Mouse (Mus musculus): ENCODE measurements around the gene Nup210l. TPM values are rescaled to one million over a fixed set of nuclear protein-coding genes. Genes with fewer than 3 reads are reported as not detected.

Nup210l gene
- polyA plus RNA-seq, 1 experiment from 2014 or later: 0.67 TPM

DNA sequence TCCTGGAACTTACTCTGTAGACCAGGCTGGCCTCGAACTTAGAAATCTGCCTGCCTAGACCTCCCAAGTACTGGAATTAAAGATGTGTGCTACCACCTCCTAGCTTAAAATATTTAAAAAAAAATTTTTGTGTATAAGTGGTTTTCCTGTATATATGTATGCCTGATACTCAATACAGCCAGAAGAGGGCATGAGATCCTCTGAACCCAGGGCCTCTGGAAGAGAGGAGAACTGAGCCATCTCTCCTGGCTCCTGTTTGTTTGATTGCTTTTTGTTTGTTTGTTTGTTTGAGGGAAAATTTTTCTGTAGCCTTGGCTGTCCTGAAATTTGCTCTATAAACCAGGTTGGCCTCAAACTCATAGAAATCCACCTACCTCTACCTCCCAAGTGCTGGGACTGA, 29.4 kb downstream of the Nup210l start:
- Histone ChIP-seq H3K4me2 (ENCODE audit: low read depth, low read length, severe bottlenecking) (no peak overlapping the region), H3K9ac (ENCODE audit: low read length) (no peak overlapping the region), H3K27ac (ENCODE audit: low read depth, low read length) (no peak overlapping the region), H3K27me3 (ENCODE audit: control insufficient read depth, insufficient read depth, low read length) (no peaks in the 10 kb centered on the region), H3K4me1 (replicated peaks; ENCODE audit: control insufficient read depth, insufficient read depth, low read length) (no peaks in the 10 kb centered on the region), H3K4me3 (ENCODE audit: low read depth, low read length) (no peak overlapping the region), H3K36me3 (ENCODE audit: control insufficient read depth, insufficient read depth, low read length) (no peaks in the 10 kb centered on the region), H3K9me3 (ENCODE audit: control insufficient read depth, low read length) (no peaks in the 10 kb centered on the region)
- WGBS: 90% methylated on average over 1 of the region's 1 CpGs
- DNase-seq (ENCODE audit: low spot score) (no peak), ATAC-seq (replicated peaks; ENCODE audit: low FRiP score) (no peak)

GRCm38 (mm10) chr3:90134483-90134882, 30.6 kb downstream of the Nup210l start:
- no peak for ATAC-seq (replicated peaks; ENCODE audit: low FRiP score)

DNA sequence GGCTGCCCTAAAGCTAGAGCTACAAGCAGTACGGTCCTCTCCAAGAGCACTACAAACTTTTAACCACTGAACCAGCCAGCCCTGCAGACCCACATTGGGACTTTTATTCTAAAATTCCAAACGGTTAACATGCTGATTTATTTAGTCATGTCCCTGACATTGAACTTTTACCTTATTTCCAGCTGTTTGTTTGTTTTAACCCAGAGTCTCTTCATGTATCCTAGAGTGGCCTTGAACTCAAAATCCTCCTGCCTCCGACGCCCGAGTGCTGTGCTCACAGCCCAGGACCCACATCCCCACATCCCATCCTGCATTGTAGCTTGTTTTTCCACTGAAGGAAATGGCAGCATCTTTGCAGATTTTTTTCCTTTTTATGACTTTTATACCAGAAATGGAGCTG, 31.1 kb downstream of the Nup210l start:
- H3K4me3 ChIP-seq (ENCODE audit: low read depth, low read length): no peak overlapping the region
- ATAC-seq (replicated peaks; ENCODE audit: low FRiP score) (no peak), DNase-seq (ENCODE audit: low spot score) (no peak)
- H3K4me1 ChIP-seq (replicated peaks; ENCODE audit: control insufficient read depth, insufficient read depth, low read length): no peaks in the 10 kb centered on the region
- no peaks in the 10 kb centered on the region for H3K27me3 ChIP-seq (ENCODE audit: control insufficient read depth, insufficient read depth, low read length)
- WGBS: 81% methylated on average over 5 of the region's 5 CpGs
- no peak overlapping the region for H3K4me2 ChIP-seq (ENCODE audit: low read depth, low read length, severe bottlenecking)
- no peak overlapping the region for H3K27ac ChIP-seq (ENCODE audit: low read depth, low read length)
- H3K9ac ChIP-seq (ENCODE audit: low read length): no peak overlapping the region
- H3K36me3 ChIP-seq (ENCODE audit: control insufficient read depth, insufficient read depth, low read length): no peaks in the 10 kb centered on the region
- no peaks in the 10 kb centered on the region for H3K9me3 ChIP-seq (ENCODE audit: control insufficient read depth, low read length)

More at GRCm38 (mm10) chr3:90134483-90134882, 30.6 kb downstream of the Nup210l start:
- H3K4me1 ChIP-seq (replicated peaks; ENCODE audit: control insufficient read depth, insufficient read depth, low read length): no peaks in the 10 kb centered on the region
- no peaks in the 10 kb centered on the region for H3K36me3 ChIP-seq (ENCODE audit: control insufficient read depth, insufficient read depth, low read length)
- WGBS: 69% methylated on average over 3 of the region's 3 CpGs
- no peak overlapping the region for H3K9ac ChIP-seq (ENCODE audit: low read length)
- H3K27me3 ChIP-seq (ENCODE audit: control insufficient read depth, insufficient read depth, low read length): no peaks in the 10 kb centered on the region
- no peak overlapping the region for H3K27ac ChIP-seq (ENCODE audit: low read depth, low read length)
- no peaks in the 10 kb centered on the region for H3K9me3 ChIP-seq (ENCODE audit: control insufficient read depth, low read length)
- no peak overlapping the region for H3K4me2 ChIP-seq (ENCODE audit: low read depth, low read length, severe bottlenecking)
- no peak for DNase-seq (ENCODE audit: low spot score)
- H3K4me3 ChIP-seq (ENCODE audit: low read depth, low read length): no peak overlapping the region

GRCm38 (mm10) chr3:90136660-90137059, 32.7 kb downstream of the Nup210l start:
- no peak overlapping the region for H3K27ac ChIP-seq (ENCODE audit: low read depth, low read length)
- no peak overlapping the region for H3K4me3 ChIP-seq (ENCODE audit: low read depth, low read length)
- no peak overlapping the region for H3K9ac ChIP-seq (ENCODE audit: low read length)
- ATAC-seq (replicated peaks; ENCODE audit: low FRiP score) (no peak), DNase-seq (ENCODE audit: low spot score) (no peak)
- no peak overlapping the region for H3K4me2 ChIP-seq (ENCODE audit: low read depth, low read length, severe bottlenecking)
- H3K9me3 ChIP-seq (ENCODE audit: control insufficient read depth, low read length): no peaks in the 10 kb centered on the region
- H3K36me3 ChIP-seq (ENCODE audit: control insufficient read depth, insufficient read depth, low read length): no peaks in the 10 kb centered on the region
- no peaks in the 10 kb centered on the region for H3K4me1 ChIP-seq (replicated peaks; ENCODE audit: control insufficient read depth, insufficient read depth, low read length)
- WGBS: 41% methylated on average over 13 of the region's 13 CpGs
- H3K27me3 ChIP-seq (ENCODE audit: control insufficient read depth, insufficient read depth, low read length): no peaks in the 10 kb centered on the region

GRCm38 (mm10) chr3:90137606-90138005, 33.7 kb downstream of the Nup210l start:
- no peak overlapping the region for H3K9ac ChIP-seq (ENCODE audit: low read length)
- no peak overlapping the region for H3K4me2 ChIP-seq (ENCODE audit: low read depth, low read length, severe bottlenecking)
- H3K9me3 ChIP-seq (ENCODE audit: control insufficient read depth, low read length): no peaks in the 10 kb centered on the region
- H3K36me3 ChIP-seq (ENCODE audit: control insufficient read depth, insufficient read depth, low read length): no peaks in the 10 kb centered on the region
- H3K27ac ChIP-seq (ENCODE audit: low read depth, low read length): no peak overlapping the region
- no peak for DNase-seq (ENCODE audit: low spot score)
- no peaks in the 10 kb centered on the region for H3K4me1 ChIP-seq (replicated peaks; ENCODE audit: control insufficient read depth, insufficient read depth, low read length)
- H3K4me3 ChIP-seq (ENCODE audit: low read depth, low read length): no peak overlapping the region
- H3K27me3 ChIP-seq (ENCODE audit: control insufficient read depth, insufficient read depth, low read length): no peaks in the 10 kb centered on the region
- WGBS: 63% methylated on average over 1 of the region's 1 CpGs
- ATAC-seq (replicated peaks; ENCODE audit: low FRiP score): no peak

GRCm38 (mm10) chr3:90139962-90140361, 36.0 kb downstream of the Nup210l start:
- DNase-seq (ENCODE audit: low spot score): no peak

DNA sequence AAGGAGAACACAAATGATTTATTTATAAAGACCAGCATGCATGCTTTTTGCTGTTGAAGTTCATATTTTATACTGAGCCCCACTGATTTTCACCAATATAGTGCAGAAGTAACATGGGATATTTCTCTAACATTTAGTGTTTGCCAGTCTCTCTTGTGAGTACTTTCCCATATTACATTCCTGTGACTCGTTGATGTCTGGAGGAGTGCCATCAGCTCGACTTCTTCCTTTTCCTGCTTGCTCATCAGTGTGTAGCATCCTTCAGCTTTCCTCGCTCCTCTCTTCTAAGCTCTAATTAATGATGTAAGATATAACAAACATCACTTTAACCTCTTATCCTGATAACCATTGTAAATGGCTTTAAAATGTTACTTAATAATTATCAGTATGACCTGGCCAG, 41.5 kb downstream of the Nup210l start:
- 85% methylated on average over 3 of the region's 3 CpGs for WGBS
- ATAC-seq (replicated peaks; ENCODE audit: low FRiP score): no peak
- no peaks in the 10 kb centered on the region for H3K4me1 ChIP-seq (replicated peaks; ENCODE audit: control insufficient read depth, insufficient read depth, low read length)
- H3K36me3 ChIP-seq (ENCODE audit: control insufficient read depth, insufficient read depth, low read length): no peaks in the 10 kb centered on the region
- H3K9ac ChIP-seq (ENCODE audit: low read length): no peak overlapping the region
- no peak overlapping the region for H3K4me2 ChIP-seq (ENCODE audit: low read depth, low read length, severe bottlenecking)
- H3K27ac ChIP-seq (ENCODE audit: low read depth, low read length): no peak overlapping the region
- no peak overlapping the region for H3K4me3 ChIP-seq (ENCODE audit: low read depth, low read length)
- H3K9me3 ChIP-seq (ENCODE audit: control insufficient read depth, low read length): no peaks in the 10 kb centered on the region
- H3K27me3 ChIP-seq (ENCODE audit: control insufficient read depth, insufficient read depth, low read length): no peaks in the 10 kb centered on the region
- DNase-seq (ENCODE audit: low spot score): no peak

More at GRCm38 (mm10) chr3:90139962-90140361, 36.0 kb downstream of the Nup210l start:
- no peak overlapping the region for H3K4me2 ChIP-seq (ENCODE audit: low read depth, low read length, severe bottlenecking)
- ATAC-seq (replicated peaks; ENCODE audit: low FRiP score): no peak
- WGBS: 96% methylated on average over 3 of the region's 3 CpGs
- H3K4me1 ChIP-seq (replicated peaks; ENCODE audit: control insufficient read depth, insufficient read depth, low read length): no peaks in the 10 kb centered on the region
- no peaks in the 10 kb centered on the region for H3K9me3 ChIP-seq (ENCODE audit: control insufficient read depth, low read length)
- no peaks in the 10 kb centered on the region for H3K36me3 ChIP-seq (ENCODE audit: control insufficient read depth, insufficient read depth, low read length)
- H3K9ac ChIP-seq (ENCODE audit: low read length): no peak overlapping the region
- H3K4me3 ChIP-seq (ENCODE audit: low read depth, low read length): no peak overlapping the region
- H3K27me3 ChIP-seq (ENCODE audit: control insufficient read depth, insufficient read depth, low read length): no peaks in the 10 kb centered on the region
- no peak overlapping the region for H3K27ac ChIP-seq (ENCODE audit: low read depth, low read length)

- no peak overlapping the region for H3K9ac ChIP-seq (ENCODE audit: low read length)
- no peaks in the 10 kb centered on the region for H3K36me3 ChIP-seq (ENCODE audit: control insufficient read depth, insufficient read depth, low read length)
- WGBS: 95% methylated on average over 1 of the region's 1 CpGs
- DNase-seq (ENCODE audit: low spot score) (no peak), ATAC-seq (replicated peaks; ENCODE audit: low FRiP score) (no peak)
- H3K27me3 ChIP-seq (ENCODE audit: control insufficient read depth, insufficient read depth, low read length): no peaks in the 10 kb centered on the region
- no peak overlapping the region for H3K4me3 ChIP-seq (ENCODE audit: low read depth, low read length)
- H3K4me2 ChIP-seq (ENCODE audit: low read depth, low read length, severe bottlenecking): no peak overlapping the region
- no peak overlapping the region for H3K27ac ChIP-seq (ENCODE audit: low read depth, low read length)
- no peaks in the 10 kb centered on the region for H3K4me1 ChIP-seq (replicated peaks; ENCODE audit: control insufficient read depth, insufficient read depth, low read length)
- no peaks in the 10 kb centered on the region for H3K9me3 ChIP-seq (ENCODE audit: control insufficient read depth, low read length)
Observed at GRCm38 (mm10) chr3:90146651-90147050, 42.7 kb downstream of the Nup210l start.

DNA sequence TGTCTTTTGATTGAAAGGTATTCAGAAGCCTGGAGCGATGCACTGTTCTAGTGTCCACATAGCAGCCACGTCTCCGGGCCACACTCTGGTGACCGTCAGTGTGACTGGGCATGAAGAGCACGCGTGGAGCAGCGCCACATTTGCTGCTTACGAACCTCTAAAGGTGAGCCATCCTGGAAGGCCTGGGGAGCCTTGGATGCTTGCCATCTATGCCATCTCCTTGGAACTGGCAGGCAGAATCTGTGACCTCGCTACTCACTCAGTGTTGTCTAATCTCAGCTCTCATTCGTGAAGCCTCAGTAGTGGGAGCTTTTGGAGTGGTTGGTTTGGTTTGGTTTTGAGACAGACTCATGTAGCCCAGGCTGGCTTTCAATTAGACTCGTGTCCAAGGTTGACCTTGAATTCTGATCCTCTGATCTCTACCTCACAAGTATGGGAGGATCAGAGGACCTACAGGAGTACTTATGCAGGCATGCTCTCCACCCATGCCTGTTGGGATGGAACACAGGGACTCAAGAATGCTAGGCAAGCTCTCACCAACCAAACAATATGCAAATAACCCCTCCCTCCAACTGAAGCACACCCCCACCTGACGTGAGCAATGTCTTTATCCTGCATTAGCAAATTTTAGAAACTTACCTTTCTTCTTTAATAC, 47.3 kb downstream of the Nup210l start:
- no peaks in the 10 kb centered on the region for H3K27me3 ChIP-seq (ENCODE audit: control insufficient read depth, insufficient read depth, low read length)
- ATAC-seq (replicated peaks; ENCODE audit: low FRiP score) (no peak), DNase-seq (ENCODE audit: low spot score) (no peak)
- no peaks in the 10 kb centered on the region for H3K4me1 ChIP-seq (replicated peaks; ENCODE audit: control insufficient read depth, insufficient read depth, low read length)
- H3K4me2 ChIP-seq (ENCODE audit: low read depth, low read length, severe bottlenecking): no peak overlapping the region
- no peak overlapping the region for H3K27ac ChIP-seq (ENCODE audit: low read depth, low read length)
- WGBS: 91% methylated on average over 12 of the region's 12 CpGs
- no peak overlapping the region for H3K9ac ChIP-seq (ENCODE audit: low read length)
- no peak overlapping the region for H3K4me3 ChIP-seq (ENCODE audit: low read depth, low read length)
- no peaks in the 10 kb centered on the region for H3K9me3 ChIP-seq (ENCODE audit: control insufficient read depth, low read length)
- no peaks in the 10 kb centered on the region for H3K36me3 ChIP-seq (ENCODE audit: control insufficient read depth, insufficient read depth, low read length)
